Mouse (Mus musculus): Measurements from ENCODE around the gene Psapl1.

DNA sequence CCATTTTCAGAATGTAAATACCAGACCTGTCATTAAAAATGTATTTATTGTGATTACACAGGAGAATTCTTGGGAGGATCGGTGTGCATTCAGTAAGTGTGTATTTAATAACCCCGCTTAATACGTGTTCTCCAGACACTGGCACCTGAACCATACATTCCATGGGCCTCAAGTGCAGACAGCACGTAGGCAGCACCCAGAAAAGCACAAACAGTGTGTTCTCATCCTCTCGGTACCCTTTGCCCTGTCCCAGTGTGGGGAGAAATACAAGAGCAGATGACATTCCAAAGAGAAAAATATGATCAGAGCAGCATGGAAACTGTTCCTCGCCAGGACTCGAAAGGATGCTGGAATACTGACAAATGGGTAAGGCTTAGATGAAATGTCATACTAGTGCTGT lies 22.0 kb downstream of the Psapl1 start:
- TF ChIP-seq MAX (IDR thresholded peaks at IDR 0.05) (no peak), FOSL1 (IDR thresholded peaks at IDR 0.05; ENCODE audit: insufficient read depth, low read length, poor library complexity, severe bottlenecking) (no peak), CTCF (IDR thresholded peaks at IDR 0.05; ENCODE audit: control insufficient read depth, insufficient read depth, insufficient read length) (no peak), MYOG (IDR thresholded peaks at IDR 0.05; ENCODE audit: control insufficient read depth, extremely low read depth, insufficient read length) (no peak), CEBPB (IDR thresholded peaks at IDR 0.05; ENCODE audit: low read depth) (no peak), USF1 (IDR thresholded peaks at IDR 0.05; ENCODE audit: low read depth) (no peak), MYOD1 (IDR thresholded peaks at IDR 0.05; ENCODE audit: control insufficient read depth, insufficient read length, low read depth) (no peak)

Measured in C2C12 (cell line).